Mouse (Mus musculus): ENCODE data around the gene Foxk2. TPM values are rescaled to one million over a fixed set of nuclear protein-coding genes. Genes with fewer than 3 reads are reported as not detected.

The Foxk2 gene
- 48.3 and 51.0 TPM in 2 replicates for polyA plus RNA-seq (2012; rRNA removed)

- DNase-seq (ENCODE audit: extremely low spot score in 1 of 2, low spot score in 1 of 2): peak; percentile 53 to 86
Measured at GRCm38 (mm10) chr11:121259160-121260100, at the start of gene Foxk2. Gene Foxk2 (plus strand): TSS chr11:121259990.

GRCm38 (mm10) chr11:121216831-121217230 lies 43.0 kb upstream of the Foxk2 start:
- no peak for DNase-seq (ENCODE audit: extremely low spot score in 1 of 2, low spot score in 1 of 2)

- no peak for DNase-seq (ENCODE audit: extremely low spot score in 1 of 2, low spot score in 1 of 2)
Measured at GRCm38 (mm10) chr11:121219776-121220175, 40.0 kb upstream of the Foxk2 start.

GRCm38 (mm10) chr11:121220771-121221170 lies 39.0 kb upstream of the Foxk2 start:
- DNase-seq (ENCODE audit: extremely low spot score in 1 of 2, low spot score in 1 of 2): no peak

- DNase-seq (ENCODE audit: extremely low spot score in 1 of 2, low spot score in 1 of 2): no peak
Measured at GRCm38 (mm10) chr11:121221321-121222010, 38.3 kb upstream of the Foxk2 start.

GRCm38 (mm10) chr11:121228129-121229017 lies 31.4 kb upstream of the Foxk2 start:
- no peak for DNase-seq (ENCODE audit: extremely low spot score in 1 of 2, low spot score in 1 of 2)

- DNase-seq (ENCODE audit: extremely low spot score in 1 of 2, low spot score in 1 of 2): peak; percentile 52 to 80
Measured at GRCm38 (mm10) chr11:121229018-121229439, 30.8 kb upstream of the Foxk2 start, which contains the start of gene Cybc1. Gene Cybc1 (minus strand): TSS chr11:121229322.

GRCm38 (mm10) chr11:121231191-121231590 lies 28.6 kb upstream of the Foxk2 start:
- no peak for DNase-seq (ENCODE audit: extremely low spot score in 1 of 2, low spot score in 1 of 2)

GRCm38 (mm10) chr11:121231628-121232291 lies 28.0 kb upstream of the Foxk2 start:
- peak in 1 of 2 experiments; percentile 56 for DNase-seq (ENCODE audit: extremely low spot score in 1 of 2, low spot score in 1 of 2)

GRCm38 (mm10) chr11:121232706-121233105 lies 27.1 kb upstream of the Foxk2 start:
- DNase-seq (ENCODE audit: extremely low spot score in 1 of 2, low spot score in 1 of 2): no peak

- DNase-seq (ENCODE audit: extremely low spot score in 1 of 2, low spot score in 1 of 2): no peak
Measured at GRCm38 (mm10) chr11:121235475-121236238, 24.1 kb upstream of the Foxk2 start.

- peak; percentile 99 to 100 for DNase-seq (ENCODE audit: extremely low spot score in 1 of 2, low spot score in 1 of 2)
Measured at GRCm38 (mm10) chr11:121236564-121237344, 23.0 kb upstream of the Foxk2 start, which contains the start of gene Narf. Gene Narf (plus strand): TSS chr11:121237253.

- DNase-seq (ENCODE audit: extremely low spot score in 1 of 2, low spot score in 1 of 2): peak in 1 of 2 experiments; percentile 32
Measured at GRCm38 (mm10) chr11:121237345-121238128, 22.3 kb upstream of the Foxk2 start.

GRCm38 (mm10) chr11:121239669-121240068 lies 20.1 kb upstream of the Foxk2 start:
- no peak for DNase-seq (ENCODE audit: extremely low spot score in 1 of 2, low spot score in 1 of 2)

GRCm38 (mm10) chr11:121250196-121250595 lies 9.6 kb upstream of the Foxk2 start:
- no peak for DNase-seq (ENCODE audit: extremely low spot score in 1 of 2, low spot score in 1 of 2)

- DNase-seq (ENCODE audit: extremely low spot score in 1 of 2, low spot score in 1 of 2): no peak
Measured at GRCm38 (mm10) chr11:121260211-121260906, 569 bp downstream of the Foxk2 start.

GRCm38 (mm10) chr11:121261074-121261473 lies 1.3 kb downstream of the Foxk2 start:
- no peak for DNase-seq (ENCODE audit: extremely low spot score in 1 of 2, low spot score in 1 of 2)
